Mouse (Mus musculus): Measurements from ENCODE around the gene Glb1l.

Glb1l gene

DNA sequence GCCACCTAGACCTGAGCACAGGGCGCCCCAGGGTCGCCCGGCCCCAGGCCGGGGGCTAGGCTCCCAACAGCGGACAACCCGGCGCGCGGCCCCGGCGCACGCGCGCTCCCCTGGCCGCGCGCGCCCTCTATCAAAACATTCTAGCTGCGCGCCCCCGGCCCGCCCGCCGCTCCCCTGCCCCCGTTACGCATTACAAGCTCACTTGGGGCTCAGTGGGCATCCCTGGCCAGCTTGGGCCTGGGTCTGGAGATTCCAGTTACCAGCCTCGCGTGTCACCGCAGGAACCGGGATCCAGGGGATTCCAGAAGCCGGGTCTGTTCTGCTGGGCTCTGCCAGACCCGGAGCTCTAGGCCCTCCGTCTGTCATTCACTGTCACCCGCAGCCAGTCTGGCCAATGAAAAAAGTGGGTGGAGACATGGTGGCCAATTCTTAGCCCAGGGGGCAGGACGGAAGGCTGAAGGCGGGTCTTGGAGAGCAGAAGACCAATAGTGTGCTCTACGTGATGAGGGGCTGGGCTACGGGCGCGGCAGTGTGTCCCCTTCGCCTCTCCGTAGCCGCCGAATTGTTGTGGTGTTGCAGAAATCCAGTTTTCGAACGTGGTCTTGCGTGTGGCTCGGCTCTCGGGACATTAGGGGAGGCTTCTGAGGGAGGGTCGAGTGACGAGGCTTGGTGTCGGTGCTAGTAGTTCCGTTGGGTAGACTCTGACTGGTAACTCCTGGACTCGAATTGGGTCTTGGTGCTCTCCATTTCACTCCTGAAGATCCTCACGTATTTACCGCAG, 18.8 kb downstream of the Glb1l start, which contains the start of the genes Ankzf1 and Atg9a:
TSS of gene Ankzf1 (plus strand) at position 530 of the 781 bp plus-strand sequence.
TSS of gene Atg9a (minus strand) at position 575 of the 781 bp plus-strand sequence.
- peak; percentile 95 for DNase-seq

DNA sequence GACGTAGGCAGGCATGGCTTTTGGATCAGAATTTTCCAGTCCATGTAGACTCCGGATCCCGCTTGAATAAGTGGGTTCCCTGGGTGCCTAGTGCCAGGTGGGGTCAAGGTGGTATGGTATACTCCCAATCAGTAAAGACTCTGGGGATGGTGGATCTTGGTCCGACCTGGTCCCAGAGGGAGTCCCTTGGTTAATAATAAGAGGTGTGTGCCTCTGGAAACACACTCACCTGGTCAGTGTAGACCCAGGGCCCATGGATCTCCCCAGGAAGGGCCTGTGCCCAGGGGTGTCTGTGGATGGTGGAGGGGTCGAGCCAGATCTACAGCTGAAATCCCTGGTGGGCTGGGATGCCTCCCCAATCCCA, 19.4 kb downstream of the Glb1l start:
- DNase-seq: no peak

DNA sequence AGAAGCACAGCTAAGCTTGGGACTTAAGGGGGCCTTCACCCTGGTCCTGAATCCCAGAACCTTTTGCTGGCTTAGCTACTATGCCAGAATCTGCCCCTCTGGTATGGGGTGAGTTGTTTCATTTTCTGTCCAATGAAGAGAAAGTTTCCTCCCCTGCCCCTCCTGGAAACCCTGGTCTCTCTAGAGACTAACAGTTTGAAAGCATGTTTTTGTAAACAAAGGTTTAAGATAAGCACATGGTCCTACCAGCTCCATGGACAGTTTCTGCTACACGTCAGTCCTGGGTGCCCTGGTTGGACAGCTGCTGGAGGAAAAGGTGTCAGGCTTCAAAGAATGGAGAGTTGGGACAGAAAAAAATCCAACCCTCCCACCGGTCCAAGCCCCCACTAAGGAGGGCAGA, 20.0 kb downstream of the Glb1l start:
- no peak for DNase-seq

DNA sequence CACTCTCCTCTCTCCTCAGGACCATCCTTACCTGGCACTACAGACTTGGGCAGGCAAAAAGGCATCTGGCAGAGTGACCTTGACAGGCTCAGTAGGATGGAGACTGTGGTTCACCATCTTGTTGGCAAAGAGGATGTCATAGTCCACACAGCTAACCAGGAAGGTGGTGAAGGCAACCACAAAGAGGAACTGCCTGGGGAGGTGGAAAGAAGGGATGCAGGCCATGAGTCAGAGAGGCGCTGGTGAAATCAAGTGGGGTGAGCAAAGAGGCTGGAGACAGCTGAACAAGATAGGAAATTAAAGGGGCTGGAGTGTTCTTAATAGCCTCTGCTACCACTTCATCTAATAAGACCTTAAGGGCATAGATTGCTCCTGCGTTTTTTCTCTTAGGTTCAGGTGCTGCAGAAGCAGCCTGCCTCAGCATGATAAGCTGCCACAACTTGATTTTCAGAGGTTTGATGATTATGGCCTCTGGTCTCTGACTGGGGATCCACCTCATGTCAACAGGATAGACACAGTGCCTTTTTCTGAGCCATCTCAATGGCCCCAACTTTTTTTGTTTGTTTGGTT, 22.6 kb downstream of the Glb1l start:
- DNase-seq: no peak

DNA sequence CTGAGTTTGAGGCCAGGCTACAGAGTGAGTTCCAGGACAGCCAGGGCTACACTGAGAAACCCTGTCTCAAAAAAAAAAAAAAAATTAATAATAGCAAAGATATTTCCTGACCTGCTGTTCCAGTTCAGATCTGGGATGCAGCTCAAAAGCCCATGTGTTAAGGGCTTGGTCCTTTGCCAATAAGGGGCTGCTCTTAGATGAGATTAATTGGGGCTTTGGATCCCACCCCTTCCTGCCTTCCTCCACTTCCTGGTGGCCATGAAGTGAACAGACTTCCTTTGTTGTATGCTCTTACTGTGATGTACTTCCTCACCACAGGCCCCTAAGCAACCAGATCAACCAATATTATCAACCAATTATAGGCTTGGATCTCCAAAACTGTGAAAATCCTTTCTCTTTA, 23.5 kb downstream of the Glb1l start:
- no peak for DNase-seq

DNA sequence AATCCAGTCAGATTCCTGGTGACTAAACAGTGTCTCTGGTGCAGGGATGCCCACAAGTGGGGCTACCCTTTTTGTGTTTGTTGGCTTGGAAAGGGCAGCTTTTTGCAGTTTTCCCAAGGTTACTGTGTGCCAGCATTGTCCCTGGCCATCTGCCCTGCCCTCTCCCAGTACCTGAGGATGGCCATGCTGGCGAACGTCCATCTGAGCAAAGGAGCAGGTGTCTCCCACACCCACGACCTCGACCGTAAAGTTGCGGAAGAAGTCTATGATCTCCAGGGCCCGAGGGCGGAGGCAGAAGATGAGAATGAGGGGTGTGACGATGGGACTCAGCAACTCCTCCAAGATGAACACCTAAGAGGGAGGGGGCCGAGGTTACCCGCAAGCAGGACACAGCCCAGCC, 25.1 kb downstream of the Glb1l start:
- DNase-seq: no peak

DNA sequence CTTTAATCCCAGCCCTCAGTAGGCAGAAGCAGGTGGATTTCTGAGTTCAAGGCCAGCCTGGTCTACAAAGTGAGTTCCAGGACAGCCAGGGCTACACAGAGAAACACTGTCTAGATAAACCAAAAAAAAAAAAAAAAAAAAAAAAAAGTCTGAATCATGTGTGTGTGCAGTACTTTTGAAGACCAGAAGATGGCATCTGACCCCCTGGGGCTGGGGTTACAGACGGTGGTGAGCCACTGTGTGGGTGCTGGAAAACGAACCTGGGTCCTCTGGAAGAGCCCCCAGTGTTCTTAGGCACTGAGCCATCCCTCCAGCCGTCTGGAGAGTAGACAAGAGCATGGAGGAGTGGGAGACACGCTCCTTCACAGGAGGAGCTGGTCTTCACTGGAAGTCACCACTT, 28.5 kb downstream of the Glb1l start:
- DNase-seq: no peak

DNA sequence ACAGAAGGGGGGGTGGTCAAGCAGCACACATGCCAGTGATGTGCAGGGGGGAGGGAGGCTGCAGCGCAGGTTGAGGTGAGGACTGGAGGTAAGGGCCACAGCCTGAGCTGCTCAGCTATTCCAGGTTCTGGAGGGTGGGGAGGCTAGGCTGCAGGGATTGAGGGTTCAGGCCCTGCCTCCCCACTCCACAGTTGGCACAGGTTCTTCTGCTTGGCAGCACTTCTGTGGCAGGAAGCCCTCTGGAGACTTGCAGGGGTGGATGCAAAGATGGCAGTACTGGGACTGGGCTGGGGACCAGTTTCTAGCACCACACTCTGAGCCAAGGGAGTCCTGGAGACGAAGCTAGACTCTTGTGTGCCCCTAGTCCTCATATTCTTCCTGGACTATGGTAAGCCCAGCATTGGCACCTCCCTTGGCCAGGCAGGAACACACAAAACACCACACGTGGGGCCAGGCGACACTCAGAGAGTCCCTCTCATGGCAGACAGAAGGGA, 29.2 kb downstream of the Glb1l start:
- DNase-seq: no peak

DNA sequence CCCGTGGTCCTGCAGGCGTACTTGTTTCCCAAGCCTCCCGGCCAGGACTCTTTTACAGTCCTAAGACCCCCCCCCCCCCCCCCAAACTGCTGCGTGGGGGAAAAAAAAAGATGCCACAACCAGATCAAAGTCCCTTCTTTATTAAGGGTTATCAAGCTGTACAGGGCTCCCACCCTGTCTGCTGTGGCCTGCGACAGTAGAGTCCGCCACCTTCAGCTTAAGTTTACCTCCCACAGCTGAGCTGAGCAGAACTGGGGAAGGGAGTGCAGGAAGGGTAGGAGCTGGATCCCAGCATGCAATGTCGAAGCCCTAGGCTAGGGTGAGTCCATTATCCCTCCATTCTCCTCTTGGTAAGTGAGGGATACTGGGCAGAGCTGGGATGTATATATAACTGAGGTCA, 29.9 kb downstream of the Glb1l start:
- DNase-seq: no peak

DNA sequence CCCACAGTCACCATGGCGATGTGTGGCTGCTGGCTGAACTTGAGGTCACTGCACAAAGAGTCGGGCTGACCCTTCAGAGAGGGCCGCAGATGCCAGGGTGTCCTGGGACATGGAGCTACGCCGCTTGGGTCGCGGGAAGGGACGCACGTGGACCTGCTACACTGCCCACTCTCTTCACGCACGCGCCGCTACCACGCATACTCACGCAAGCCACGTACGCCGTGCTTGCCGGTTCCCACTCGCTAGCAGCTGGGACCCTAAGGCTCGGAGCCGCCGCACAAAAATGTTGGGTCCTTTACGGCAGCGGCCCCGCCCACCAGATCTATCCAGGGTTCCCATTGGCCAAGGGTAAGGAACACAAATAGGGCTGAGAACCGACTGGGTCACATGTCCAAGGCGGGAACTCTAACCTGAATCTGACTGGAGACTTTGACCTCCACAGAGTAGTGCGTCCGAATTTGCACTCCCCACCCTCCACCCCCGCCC, 30.5 kb downstream of the Glb1l start, which contains the start of gene Abcb6:
TSS of gene Abcb6 (minus strand) at position 288 of the 486 bp plus-strand sequence.
- DNase-seq: peak; percentile 91

DNA sequence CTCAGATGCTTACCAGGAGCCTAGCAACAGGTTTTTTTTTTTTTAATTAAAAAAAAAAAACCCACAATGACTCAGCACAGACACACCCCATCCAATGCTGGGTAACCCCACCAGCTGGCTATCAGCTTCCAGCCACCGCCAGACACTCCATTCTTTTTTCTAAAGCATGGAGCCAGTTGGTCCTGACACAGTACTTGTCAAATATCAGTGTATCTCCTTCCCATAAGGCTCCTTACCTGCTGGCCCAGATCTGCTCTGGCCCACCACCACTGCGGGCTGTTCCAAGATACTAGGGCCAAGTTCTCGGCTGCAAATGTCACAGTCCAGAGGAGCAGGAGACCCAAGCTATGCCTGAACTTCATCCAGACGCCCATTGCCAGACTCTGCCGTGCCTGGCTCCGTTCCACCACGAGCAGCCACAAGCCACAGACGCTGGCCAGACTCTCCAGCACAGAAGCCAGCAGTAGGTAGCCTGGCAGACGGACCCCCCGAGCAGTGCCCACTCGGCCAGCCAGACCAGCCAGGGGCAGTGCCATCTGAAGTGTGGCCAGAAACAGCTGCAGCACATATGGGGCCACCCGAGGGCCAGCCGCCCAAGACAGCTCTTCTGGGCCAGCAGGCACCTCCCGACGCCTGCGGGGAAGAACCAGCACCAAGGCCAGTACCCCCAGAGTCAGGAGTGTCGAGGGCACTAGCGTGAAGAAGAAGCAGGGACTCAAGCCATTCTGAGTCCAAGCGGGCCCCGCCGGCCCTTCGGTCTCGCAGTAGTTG, 31.1 kb downstream of the Glb1l start:
- peak; percentile 37 for DNase-seq

DNA sequence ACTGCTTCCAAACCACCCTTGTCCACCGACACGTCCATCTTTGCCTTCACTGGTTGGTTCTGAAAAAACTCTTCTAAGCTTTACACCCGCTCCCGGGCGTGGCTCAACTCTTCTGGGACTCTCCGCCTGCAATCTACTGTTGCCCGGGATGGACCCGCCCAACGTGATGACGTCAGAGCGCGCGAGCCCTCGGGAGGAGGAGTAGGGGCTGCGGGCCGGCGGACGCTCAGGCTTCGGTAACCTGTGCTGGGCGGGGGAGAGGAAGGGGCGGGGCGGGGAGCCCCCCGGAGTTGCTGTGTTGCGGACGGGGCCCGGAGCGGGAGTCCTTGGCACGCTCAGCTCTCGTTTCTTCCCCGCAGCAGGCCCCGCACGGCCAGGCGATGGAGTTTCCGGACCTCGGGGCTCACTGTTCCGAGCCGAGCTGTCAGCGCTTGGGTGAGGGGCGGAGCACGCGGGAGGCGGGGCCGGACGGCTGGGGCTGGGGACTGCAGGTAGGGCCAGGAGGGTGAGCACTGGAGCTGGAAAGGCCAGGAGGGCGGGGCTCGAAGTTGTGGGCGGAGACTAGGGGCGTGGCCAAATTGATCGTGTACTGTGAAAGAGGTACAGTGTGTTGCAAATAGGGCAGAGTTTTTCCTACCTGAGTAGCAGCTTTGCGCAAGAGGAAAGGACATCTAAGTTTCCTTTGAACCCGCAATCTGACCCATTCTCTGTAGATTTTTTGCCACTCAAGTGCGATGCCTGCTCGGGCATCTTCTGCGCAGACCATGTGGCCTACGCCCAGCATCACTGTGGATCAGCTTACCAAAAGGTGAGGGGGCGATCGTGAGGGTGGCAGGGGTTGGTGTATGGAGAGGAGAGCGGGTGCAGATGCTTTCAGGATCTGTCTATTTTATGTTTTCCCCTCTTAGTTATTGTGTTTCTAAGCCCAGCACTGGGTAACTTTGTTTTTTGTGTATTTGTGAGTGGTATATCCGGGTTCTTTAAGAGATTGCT, 41.8 kb downstream of the Glb1l start, which contains the start of gene Zfand2b:
TSS of gene Zfand2b (plus strand) at position 175 of the 993 bp plus-strand sequence.
- peak; percentile 94 for DNase-seq

DNA sequence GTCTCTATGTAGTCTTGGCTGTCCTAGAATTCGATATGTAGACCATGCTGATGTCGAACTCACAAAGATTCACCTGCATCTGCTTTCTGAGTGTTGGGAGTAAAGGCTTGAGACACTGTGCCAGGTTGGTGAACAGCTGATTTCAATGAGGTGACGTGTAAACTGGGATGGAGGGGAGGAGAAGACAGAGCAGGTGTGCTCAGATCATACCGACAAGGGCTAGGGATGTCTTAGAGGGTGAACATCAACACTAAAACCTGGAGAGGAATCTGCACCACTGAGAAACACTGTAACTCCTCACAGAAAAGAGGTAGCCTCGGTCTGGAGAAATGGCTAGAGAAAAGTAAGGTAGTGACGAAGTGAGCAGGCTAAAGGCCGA, 42.5 kb downstream of the Glb1l start:
- DNase-seq: no peak

DNA sequence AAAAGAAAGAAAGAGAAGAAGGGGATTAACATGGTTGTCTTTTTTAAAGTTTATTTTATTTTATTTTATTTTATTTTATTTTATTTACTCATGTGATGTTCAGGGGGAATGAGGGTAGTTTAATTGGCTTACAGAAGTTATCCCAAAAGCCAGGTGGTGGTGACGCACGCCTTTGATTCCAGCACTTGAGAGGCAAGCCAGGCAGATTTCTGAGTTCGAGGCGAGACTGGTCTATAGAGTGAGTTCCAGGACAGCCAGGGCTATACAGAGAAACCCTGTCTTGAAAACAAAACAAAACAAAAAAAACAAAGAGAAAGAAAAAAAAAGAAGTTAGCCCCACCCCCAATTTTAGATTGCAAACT, 50.4 kb downstream of the Glb1l start:
- DNase-seq: no peak

DNA sequence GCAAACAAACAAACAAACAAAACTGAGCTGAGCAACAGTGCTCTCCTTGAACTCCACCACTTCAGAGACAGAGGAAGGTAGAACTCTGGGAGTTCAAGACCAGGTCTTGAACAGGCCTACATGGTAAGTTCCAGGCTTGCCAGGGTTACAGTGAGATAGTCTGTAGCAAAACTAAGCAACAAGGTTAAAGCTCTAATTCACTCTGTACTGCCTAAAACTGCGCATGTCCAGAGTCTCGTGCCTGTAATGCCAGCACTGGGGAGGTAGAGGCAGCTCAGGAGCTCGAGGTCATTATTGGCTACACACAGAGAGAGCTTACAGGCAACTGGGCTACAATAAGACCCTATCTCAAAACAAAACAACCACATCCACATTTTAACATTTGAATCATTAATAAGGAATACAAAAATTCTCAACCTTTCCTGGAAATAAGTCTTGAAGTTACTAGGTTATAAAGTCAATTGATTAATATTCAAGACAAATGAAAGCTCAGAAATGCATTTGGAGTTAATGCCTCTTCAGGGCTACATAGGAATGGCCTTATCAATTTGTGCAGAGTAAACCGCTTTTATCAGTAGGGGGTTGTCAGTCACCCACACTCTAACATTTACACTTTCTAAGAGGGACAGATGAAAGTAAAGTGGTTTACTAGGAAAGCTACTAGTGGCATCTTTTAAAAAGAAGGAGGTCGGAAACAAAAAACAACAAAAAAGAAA, 50.9 kb downstream of the Glb1l start:
- DNase-seq: no peak

DNA sequence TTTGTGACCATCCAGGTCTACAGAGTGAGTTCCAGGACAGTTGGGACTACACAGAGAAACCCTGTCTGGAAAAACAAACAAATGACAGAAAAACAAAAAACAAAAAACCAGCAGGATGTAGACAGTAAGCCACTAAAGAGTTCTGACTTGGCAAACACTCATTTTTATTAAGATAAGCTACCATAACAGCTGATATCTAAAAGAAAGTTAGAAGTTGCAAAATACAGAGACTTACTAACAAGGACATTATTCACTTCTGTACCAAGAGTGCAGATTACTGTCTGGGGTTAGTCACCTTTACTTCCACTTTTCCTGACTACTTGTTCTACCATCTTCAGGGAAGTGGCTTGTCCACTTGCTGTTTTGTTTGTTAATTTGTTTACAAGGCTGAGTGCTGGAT, 51.6 kb downstream of the Glb1l start:
- no peak for DNase-seq

DNA sequence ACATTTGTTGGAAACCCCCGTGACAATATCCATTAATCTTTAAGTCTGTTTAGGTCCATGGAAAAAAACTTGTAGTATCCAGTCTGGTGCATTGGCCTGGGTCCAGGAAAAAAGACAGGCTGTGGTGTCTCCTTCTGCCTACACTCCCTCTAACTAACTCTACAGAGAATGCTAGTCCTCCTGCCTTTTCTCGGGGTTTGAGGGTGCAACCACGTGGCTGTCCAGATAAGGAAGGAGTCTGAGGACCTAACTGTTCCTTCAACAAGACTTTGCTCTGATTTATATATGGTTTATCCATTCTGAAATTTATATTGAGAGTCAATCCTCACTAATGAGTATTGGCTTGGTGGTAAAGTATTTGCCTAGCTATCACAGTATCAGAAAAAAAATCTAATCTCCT, 54.8 kb downstream of the Glb1l start:
- DNase-seq: no peak

DNA sequence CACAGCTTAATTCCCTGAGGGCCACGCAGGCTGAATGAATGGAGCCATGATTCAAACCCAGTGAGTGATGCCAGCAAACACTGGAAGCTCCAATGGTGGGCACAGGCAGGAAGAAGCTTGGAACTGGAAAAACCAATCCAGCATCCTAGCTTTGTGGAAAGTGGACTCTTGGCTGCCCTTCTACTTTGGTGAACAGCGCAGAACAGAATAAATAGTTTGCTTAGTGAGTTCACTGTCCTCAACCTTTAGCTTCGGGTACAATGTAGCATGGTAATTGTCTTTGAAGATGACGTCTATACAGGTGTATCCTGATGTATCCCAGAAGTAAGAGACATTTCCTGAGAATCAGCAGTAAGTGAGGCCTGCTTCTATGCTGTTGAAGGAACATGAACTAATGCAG, 61.9 kb downstream of the Glb1l start:
- no peak for DNase-seq

All from right cerebral cortex, postnatal 25 days (tissue).